Mouse (Mus musculus) hindbrain, embryonic 13.5 days (tissue): ENCODE measurements around the gene Wscd2. TPM values are rescaled to one million over a fixed set of nuclear protein-coding genes. Genes with fewer than 3 reads are reported as not detected.
A peak's percentile ranks its signal among the peaks of the same experiment; 100 is the strongest.

ENCODE experiments used
- ATAC-seq: fragments of 200-750 bp; cut with Nextera tagmentation; 2 replicates; pipeline ENCODE4 v1.8.0; 2017; ENCODE audit warnings: moderate TSS enrichment; ENCODE audit not compliant: low FRiP score
- H3K27ac ChIP-seq: fragments of 300-500 bp; sonication (generic); 2 replicates; pipeline ENCODE4 v1.5.1; 2015; ENCODE audit warnings: inconsistent platforms, mild to moderate bottlenecking, moderate library complexity
- H3K27me3 ChIP-seq: fragments of 300-500 bp; sonication (generic); 2 replicates; pipeline ENCODE4 v1.6.1; 2015; ENCODE audit warnings: mild to moderate bottlenecking, inconsistent platforms
- H3K36me3 ChIP-seq: fragments of 300-500 bp; sonication (generic); 2 replicates; pipeline ENCODE4 v1.6.1; 2015; ENCODE audit warnings: mild to moderate bottlenecking, inconsistent platforms
- H3K4me1 ChIP-seq: fragments of 300-500 bp; sonication (generic); replicated peaks from 2 replicates; pipeline ENCODE4 v1.6.1; 2015; ENCODE audit warnings: inconsistent platforms
- H3K4me2 ChIP-seq: fragments of 300-500 bp; sonication (generic); 2 replicates; pipeline ENCODE4 v1.6.1; 2015; ENCODE audit warnings: inconsistent platforms, mild to moderate bottlenecking, moderate library complexity
- H3K4me3 ChIP-seq: fragments of 300-500 bp; sonication (generic); 2 replicates; pipeline ENCODE4 v1.5.1; 2015; ENCODE audit warnings: mild to moderate bottlenecking, inconsistent platforms
- H3K9ac ChIP-seq: fragments of 300-500 bp; sonication (generic); 2 replicates; pipeline ENCODE4 v1.6.1; 2015; ENCODE audit warnings: mild to moderate bottlenecking, inconsistent platforms
- H3K9me3 ChIP-seq: fragments of 300-500 bp; sonication (generic); 2 replicates; pipeline ENCODE4 v1.6.1; 2016; ENCODE audit warnings: inconsistent platforms
- WGBS: fragments of 180-500 bp; shearing (Covaris S2); methylation state at CpG from one replicate; pipeline ENCODE4 v1.1.7; 2015; 5-methylcytosine and 5-hydroxymethylcytosine counted together
- polyA plus RNA-seq: library from polyadenylated mRNA; unstranded; fragments of >200 nt; fragmentation: Nextera tagmentation; extraction: Ambion mirVana; gene quantifications from 2 replicates; pipeline ENCODE4 v1.2.1, GENCODE M21; 2015

Wscd2 gene
- 9.8 and 10.4 TPM in 2 replicates for polyA plus RNA-seq

DNA sequence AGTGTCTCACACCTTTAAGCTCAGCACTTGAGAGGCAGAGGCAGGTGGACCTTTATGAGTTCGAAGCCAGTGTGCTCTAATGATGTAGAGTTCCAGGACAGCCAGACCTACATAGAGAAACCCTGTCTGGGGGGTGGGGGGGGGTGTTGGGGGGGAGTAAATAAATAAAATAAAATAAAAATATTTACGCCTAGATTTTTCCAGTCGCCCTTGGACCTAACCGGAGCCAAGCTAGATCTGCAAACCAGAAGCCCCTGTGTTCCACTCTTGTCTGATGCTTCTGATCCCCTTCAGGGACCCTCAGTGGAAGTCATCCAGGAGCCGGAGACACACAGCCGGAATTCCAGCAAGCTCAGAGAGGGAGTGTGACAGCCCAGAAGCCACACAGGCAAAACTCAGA lies at the start of gene Wscd2:
Gene Wscd2 (plus strand): TSS at position 301 of the 400 bp plus-strand sequence.
- peak within 1 kb of the TSS; percentile 64 for H3K4me3 ChIP-seq
- peak within 1 kb of the TSS; percentile 90 for H3K9ac ChIP-seq
- peaks cover 28% of the 10 kb centered on the region for H3K27me3 ChIP-seq
- H3K4me2 ChIP-seq = peak within 1 kb of the TSS; percentile 84
- H3K36me3 ChIP-seq = no peaks in the 10 kb centered on the region
- WGBS = 64% methylated on average over 6 of the region's 6 CpGs
- ATAC-seq = no peak
- H3K4me1 ChIP-seq = peaks cover 41% of the 10 kb centered on the region
- H3K27ac ChIP-seq = peak within 1 kb of the TSS; percentile 84
- H3K9me3 ChIP-seq = no peaks in the 10 kb centered on the region

DNA sequence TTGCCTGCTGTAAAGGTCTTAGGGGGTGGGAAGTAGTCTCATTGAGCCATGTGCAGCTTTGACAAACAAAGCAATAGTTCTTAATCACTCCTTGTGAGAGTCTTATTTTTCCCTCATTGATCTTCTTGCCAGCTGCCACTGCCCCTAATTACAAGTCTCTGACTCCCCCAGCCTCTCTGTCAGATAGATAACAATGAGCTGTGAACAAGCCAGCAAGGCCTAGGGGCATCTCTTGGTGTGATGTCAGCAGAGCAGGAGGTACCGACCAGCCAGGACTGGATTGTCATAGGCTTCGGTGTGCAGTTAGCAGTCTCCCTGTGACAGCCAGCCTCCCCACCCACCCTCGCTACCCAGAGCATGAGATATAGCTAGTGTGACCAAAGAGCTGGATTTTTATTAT lies 48.0 kb upstream of the Wscd2 start:
- H3K27ac ChIP-seq = peak overlapping the region; percentile 82
- H3K4me3 ChIP-seq = no peak overlapping the region
- H3K9ac ChIP-seq = peak overlapping the region; percentile 49; the same call in 1 of the 2 replicates
- 0 out of 2 replicates have a peak, but pooled peaks cover 3% of the 10 kb centered on the region for H3K27me3 ChIP-seq
- H3K9me3 ChIP-seq = no peaks in the 10 kb centered on the region
- H3K36me3 ChIP-seq = no peaks in the 10 kb centered on the region
- H3K4me1 ChIP-seq = peaks cover 14% of the 10 kb centered on the region
- peak; percentile 78 for ATAC-seq
- H3K4me2 ChIP-seq = no peak overlapping the region
- 42% methylated on average over 3 of the region's 3 CpGs for WGBS

DNA sequence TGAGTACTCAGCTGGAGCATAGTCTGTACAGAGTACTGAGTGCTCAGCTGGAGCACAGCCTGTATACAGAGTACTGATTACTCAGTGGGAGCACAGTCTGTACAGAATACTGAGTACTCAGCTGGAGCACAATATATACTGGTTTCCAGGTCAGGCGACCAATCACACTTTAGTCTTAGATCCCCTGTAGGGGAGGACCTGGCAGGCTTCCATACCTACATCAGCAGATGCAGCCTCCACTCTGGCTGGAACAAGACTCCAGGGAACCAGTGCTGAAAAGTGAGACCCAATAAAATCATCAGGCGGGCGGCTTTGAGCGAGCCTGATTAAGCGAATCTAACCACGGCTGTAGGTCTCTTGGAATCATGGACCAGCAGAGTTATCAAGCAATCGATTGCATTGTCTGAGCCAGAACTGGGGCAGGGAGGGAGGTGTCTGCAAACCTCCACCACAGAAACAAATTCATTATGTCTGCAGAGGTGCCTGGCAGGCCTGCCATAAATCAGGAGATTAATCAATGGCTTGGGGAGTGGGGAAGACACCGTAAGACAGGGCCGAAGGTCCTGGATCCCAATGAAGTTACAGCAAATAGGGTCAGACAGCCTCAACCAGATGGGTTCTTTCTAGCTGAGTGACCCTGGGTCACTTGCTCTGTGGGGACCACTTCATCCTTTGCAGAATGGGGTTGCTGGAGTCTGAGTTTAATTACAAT lies 42.0 kb upstream of the Wscd2 start:
- Histone ChIP-seq H3K27ac (peak overlapping the region; percentile 56), H3K27me3 (no peaks in the 10 kb centered on the region), H3K4me2 (no peak overlapping the region), H3K4me1 (peaks cover 26% of the 10 kb centered on the region), H3K4me3 (no peak overlapping the region), H3K36me3 (no peaks in the 10 kb centered on the region), H3K9ac (peak overlapping the region; percentile 39; the same call in 1 of the 2 replicates), H3K9me3 (no peaks in the 10 kb centered on the region)
- ATAC-seq = peak; percentile 73
- WGBS = 23% methylated on average over 9 of the region's 9 CpGs

DNA sequence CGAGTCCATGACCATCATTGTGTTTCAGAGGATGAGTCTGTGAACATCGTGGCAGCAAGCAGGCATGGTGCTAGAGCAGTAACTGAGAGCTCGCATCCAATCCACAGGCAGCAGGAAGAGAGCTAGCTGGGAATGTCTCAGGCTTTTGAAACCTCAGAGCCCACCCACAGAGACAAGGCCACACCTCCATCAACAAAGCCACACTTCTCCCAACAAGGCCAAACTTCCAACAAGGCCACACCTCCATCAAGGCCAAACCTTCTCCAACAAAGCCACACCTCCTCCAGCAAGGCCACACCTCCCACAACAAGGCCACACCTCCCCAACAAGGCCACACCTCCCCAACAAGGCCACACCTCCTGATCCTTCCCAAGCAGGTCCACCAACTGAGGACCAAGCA lies 40.8 kb upstream of the Wscd2 start:
- 74% methylated on average over 3 of the region's 3 CpGs for WGBS
- no peak for ATAC-seq
- no peaks in the 10 kb centered on the region for H3K36me3 ChIP-seq

DNA sequence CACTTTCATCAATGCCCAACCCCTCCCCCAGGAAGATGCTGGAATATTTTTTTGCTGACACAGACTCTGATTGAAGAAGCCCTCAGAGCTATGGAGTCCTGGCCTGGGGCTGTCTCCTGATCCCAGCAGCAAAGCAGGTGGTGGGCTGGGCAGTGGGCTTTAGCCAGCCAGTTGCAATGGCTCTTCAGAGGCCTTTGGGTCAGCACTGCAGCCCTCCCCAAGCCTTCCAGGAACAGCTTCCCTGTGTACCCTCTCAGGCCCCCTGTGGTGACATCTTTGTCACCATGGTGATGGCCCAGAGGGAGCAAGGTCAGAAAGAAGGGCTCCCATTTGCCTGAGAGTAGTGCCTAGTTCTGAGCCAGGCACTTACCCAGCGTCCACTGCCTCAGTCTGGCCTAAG lies 37.4 kb upstream of the Wscd2 start:
- Histone ChIP-seq H3K4me2 (no peak overlapping the region), H3K36me3 (no peaks in the 10 kb centered on the region), H3K9ac (0 out of 2 replicates have a peak overlapping the region, but pooled peaks have one; percentile 36), H3K27ac (no peak overlapping the region), H3K27me3 (peaks cover 2% of the 10 kb centered on the region; the same call in 1 of the 2 replicates), H3K9me3 (no peaks in the 10 kb centered on the region), H3K4me1 (peaks cover 34% of the 10 kb centered on the region), H3K4me3 (no peak overlapping the region)
- WGBS = 0% methylated on average over 1 of the region's 1 CpGs
- ATAC-seq = no peak

More for the DNA sequence above, 40.8 kb upstream of the Wscd2 start:
- Histone ChIP-seq H3K4me3 (no peak overlapping the region), H3K9me3 (no peaks in the 10 kb centered on the region), H3K4me1 (peaks cover 33% of the 10 kb centered on the region), H3K27me3 (no peaks in the 10 kb centered on the region; the same call in 1 of the 2 replicates), H3K27ac (no peak overlapping the region), H3K4me2 (no peak overlapping the region), H3K9ac (no peak overlapping the region)

DNA sequence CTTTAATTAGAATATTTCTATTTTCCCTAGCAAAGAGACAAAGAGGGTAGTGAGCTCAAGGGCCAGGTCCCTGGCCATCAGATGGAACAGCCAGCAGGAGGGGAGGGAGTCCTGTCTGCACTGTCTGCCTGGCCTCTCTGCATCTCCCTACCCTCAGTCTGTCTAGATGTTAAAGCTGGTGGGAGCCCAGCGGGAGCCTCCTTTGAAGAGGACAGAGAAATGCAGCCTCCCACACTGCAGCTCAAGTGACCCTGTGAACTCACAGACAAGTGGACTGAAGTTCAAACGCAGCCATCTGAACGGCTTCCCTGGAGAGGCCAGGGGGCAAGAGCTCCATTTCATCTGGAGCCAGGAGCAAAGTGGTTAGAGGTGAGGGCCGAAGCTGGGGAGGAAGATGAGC lies 36.8 kb upstream of the Wscd2 start:
- H3K27ac ChIP-seq = peak overlapping the region; percentile 35; the same call in 1 of the 2 replicates
- H3K36me3 ChIP-seq = no peaks in the 10 kb centered on the region
- WGBS = 2% methylated on average over 4 of the region's 4 CpGs
- peaks cover 7% of the 10 kb centered on the region for H3K27me3 ChIP-seq
- H3K9me3 ChIP-seq = no peaks in the 10 kb centered on the region
- H3K4me3 ChIP-seq = no peak overlapping the region
- H3K4me2 ChIP-seq = no peak overlapping the region
- ATAC-seq = no peak
- 0 out of 2 replicates have a peak overlapping the region, but pooled peaks have one; percentile 36 for H3K9ac ChIP-seq
- H3K4me1 ChIP-seq = peaks cover 28% of the 10 kb centered on the region

DNA sequence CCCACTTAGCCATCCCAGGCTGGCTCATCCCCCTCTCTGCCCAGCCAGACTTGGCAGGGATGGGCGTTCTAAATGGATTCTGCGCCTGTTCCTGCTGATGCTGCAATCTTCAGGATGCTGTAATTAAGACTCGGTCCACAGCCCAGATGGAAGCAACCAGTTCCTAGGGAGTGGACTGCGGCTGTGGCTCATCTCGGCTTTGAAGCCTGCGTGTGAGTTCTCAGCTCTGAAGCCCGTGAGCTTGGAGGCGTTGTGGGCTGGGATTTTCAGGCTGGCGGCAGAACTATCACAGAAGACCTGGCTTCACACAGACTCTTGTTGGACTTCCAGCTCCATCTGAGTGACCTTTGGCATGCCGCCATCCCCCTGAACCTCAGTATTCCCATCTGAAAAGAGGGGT lies 34.1 kb upstream of the Wscd2 start:
- H3K9ac ChIP-seq = no peak overlapping the region
- no peak overlapping the region for H3K4me3 ChIP-seq
- H3K4me2 ChIP-seq = no peak overlapping the region
- peaks cover 18% of the 10 kb centered on the region for H3K27me3 ChIP-seq
- no peaks in the 10 kb centered on the region for H3K36me3 ChIP-seq
- peaks cover 36% of the 10 kb centered on the region for H3K4me1 ChIP-seq
- 84% methylated on average over 10 of the region's 10 CpGs for WGBS
- no peak for ATAC-seq
- no peak overlapping the region for H3K27ac ChIP-seq
- no peaks in the 10 kb centered on the region for H3K9me3 ChIP-seq

DNA sequence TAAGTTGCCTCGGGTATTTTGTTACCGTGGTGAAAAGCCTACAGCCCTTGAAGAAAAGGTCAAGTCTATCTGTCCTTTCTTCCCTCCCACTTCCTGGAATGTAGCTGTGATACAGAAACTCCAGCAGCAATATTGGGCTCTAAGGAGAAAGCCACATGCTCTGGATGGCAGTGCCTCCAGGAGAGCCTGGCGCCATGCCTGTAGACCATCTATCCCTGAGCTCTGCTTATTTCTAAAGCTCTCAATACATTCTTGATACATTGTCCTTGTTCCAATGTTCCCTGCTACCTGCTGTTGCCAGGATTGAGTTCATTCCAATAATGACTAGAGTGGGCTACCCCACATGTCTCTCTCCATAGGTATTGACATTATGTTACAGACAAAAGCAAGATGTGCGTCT lies 33.4 kb upstream of the Wscd2 start:
- H3K9me3 ChIP-seq = no peaks in the 10 kb centered on the region
- no peaks in the 10 kb centered on the region for H3K36me3 ChIP-seq
- no peak overlapping the region for H3K4me2 ChIP-seq
- ATAC-seq = no peak
- no peak overlapping the region for H3K4me3 ChIP-seq
- WGBS = 90% methylated on average over 4 of the region's 4 CpGs
- peaks cover 41% of the 10 kb centered on the region for H3K4me1 ChIP-seq
- peaks cover 18% of the 10 kb centered on the region for H3K27me3 ChIP-seq
- H3K9ac ChIP-seq = no peak overlapping the region
- H3K27ac ChIP-seq = peak overlapping the region; percentile 35; the same call in 1 of the 2 replicates

DNA sequence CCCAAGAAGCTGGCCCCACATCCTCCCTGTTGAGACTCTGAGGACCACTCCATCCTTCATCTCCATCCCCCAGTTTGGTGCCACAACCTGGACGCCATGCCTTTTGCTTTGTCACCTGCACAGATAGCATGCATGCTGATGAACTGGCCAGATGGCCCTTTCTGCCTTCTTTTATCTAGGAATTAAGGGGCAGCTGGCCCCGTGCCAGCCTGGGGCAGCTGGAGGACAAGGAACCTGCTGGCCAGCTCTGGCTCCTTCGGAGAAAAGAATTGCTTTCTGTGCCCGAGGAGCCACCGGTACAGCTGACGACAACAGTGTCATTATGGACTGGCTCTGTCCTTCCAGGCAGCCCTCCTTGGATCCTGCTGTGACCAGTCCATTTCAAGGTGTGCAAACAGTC lies 32.9 kb upstream of the Wscd2 start:
- Histone ChIP-seq H3K9ac (no peak overlapping the region), H3K27ac (peak overlapping the region; percentile 35), H3K4me1 (peaks cover 46% of the 10 kb centered on the region), H3K4me2 (no peak overlapping the region), H3K4me3 (no peak overlapping the region), H3K36me3 (no peaks in the 10 kb centered on the region), H3K9me3 (no peaks in the 10 kb centered on the region), H3K27me3 (peaks cover 18% of the 10 kb centered on the region)
- no peak for ATAC-seq
- 48% methylated on average over 6 of the region's 6 CpGs for WGBS

DNA sequence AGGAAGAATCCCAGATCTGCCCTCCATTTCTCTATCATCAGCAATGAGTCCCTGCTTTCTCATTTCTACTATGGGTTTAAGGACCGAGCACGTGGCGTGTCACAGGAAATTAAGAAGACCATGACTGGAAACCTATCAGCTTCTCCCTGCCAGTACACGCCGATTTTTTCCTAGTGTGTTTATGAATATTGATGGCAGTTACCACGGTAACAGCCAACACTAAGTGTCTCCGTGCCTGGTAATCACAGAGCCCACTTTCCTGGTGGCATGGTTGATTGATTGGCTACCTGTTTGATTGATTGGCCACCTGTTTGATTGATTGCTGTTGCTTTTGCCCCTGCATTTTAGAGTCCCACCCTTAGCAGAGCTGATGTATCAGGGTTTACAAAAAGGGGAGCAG lies 30.2 kb upstream of the Wscd2 start:
- 34% methylated on average over 7 of the region's 7 CpGs for WGBS
- ATAC-seq = no peak
- Histone ChIP-seq H3K4me3 (no peak overlapping the region), H3K27me3 (peaks cover 31% of the 10 kb centered on the region), H3K27ac (no peak overlapping the region), H3K36me3 (no peaks in the 10 kb centered on the region), H3K4me2 (no peak overlapping the region), H3K4me1 (peaks cover 44% of the 10 kb centered on the region), H3K9ac (no peak overlapping the region), H3K9me3 (no peaks in the 10 kb centered on the region)

DNA sequence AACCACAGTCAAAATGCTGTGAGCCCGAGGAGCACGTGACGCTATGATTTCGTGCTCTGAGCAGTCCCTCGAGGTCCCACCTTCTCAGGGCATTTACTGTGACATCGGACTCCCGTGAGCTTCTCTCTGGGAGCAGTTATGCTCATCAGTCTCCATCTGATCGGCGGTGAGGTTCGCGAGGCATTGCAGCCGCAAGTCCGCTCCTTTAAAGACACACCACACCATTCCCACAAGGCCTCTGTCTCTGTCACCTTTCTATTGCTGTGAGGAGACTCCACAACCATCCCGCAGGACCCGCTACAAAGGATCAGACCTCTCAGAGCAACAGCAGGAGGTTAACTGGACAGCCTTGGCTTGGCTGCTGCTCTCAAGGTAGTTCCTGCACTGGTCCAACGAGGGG lies 28.6 kb upstream of the Wscd2 start:
- no peak; the same call in 1 of the 2 replicates for ATAC-seq
- 8% methylated on average over 16 of the region's 16 CpGs for WGBS
- Histone ChIP-seq H3K4me3 (peak overlapping the region; percentile 23), H3K36me3 (no peaks in the 10 kb centered on the region), H3K9ac (peak overlapping the region; percentile 49; the same call in 1 of the 2 replicates), H3K27ac (peak overlapping the region; percentile 50), H3K4me1 (peaks cover 46% of the 10 kb centered on the region), H3K27me3 (peaks cover 33% of the 10 kb centered on the region; the same call in 1 of the 2 replicates), H3K4me2 (peak overlapping the region; percentile 51), H3K9me3 (no peaks in the 10 kb centered on the region)

DNA sequence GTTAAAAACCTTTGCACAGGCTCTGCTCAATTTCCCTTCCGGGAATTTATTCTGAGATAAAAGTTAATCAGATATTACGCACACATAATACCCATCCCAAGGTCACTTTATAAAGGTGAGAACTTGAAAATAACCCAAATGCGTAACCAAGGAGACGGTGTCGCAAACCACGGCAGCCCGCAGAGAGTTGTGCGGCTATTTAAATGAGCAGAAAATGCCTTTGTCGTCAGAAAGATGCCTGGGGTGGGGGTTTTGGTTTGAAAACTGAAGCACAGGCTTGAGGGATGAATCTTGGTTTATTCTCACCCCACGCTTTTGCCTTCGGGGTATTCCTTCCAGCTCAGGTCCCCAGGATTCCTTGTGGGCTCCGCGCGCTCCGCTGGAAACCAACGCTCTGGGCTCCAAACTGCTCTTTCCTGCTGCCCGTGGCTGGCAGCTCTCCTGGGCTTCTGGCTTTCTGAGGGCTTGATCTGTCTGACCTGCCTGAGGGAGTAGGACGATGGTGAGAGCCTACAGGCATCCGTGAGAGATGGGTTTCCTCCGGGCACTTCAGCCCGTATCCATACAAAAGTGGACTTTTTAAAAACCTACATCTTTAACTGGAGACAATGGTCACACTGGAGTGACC lies 28.0 kb upstream of the Wscd2 start:
- ATAC-seq = no peak
- H3K4me1 ChIP-seq = peaks cover 50% of the 10 kb centered on the region
- peak overlapping the region; percentile 23 for H3K4me3 ChIP-seq
- peak overlapping the region; percentile 50 for H3K27ac ChIP-seq
- peak overlapping the region; percentile 49; the same call in 1 of the 2 replicates for H3K9ac ChIP-seq
- 18% methylated on average over 21 of the region's 21 CpGs for WGBS
- peak overlapping the region; percentile 51 for H3K4me2 ChIP-seq
- no peaks in the 10 kb centered on the region for H3K9me3 ChIP-seq
- peaks cover 33% of the 10 kb centered on the region; the same call in 1 of the 2 replicates for H3K27me3 ChIP-seq
- no peaks in the 10 kb centered on the region for H3K36me3 ChIP-seq
